Mouse (Mus musculus) gastrocnemius, postnatal 10 days (tissue): ENCODE data around the gene Rpl18a. TPM values are rescaled to one million over a fixed set of nuclear protein-coding genes. Genes with fewer than 3 reads are reported as not detected.

Source experiments
- DNase-seq: peaks from one replicate; pipeline ENCODE4 v3.0.0; 2021; ENCODE audit warnings: mixed read lengths
- long read RNA-seq, 2 experiments: library from polyadenylated mRNA; stranded (forward); transcript quantifications; one replicate each; pipeline ENCODE4 v2.0.0; 2021
- total RNA-seq, 2 experiments: library from RNA; stranded (reverse); gene quantifications; 2 replicates each; pipeline ENCODE4 v1.2.3; 2021

Rpl18a gene
- total RNA-seq, result 1,000 to 10,000 TPM; 1,533 to 1,604 TPM
- long read RNA-seq, experiment 1, transcript Rpl18a-201 (5 exons, 1,260 nt), result major isoform, 289 of 1,046 reads
- long read RNA-seq, experiment 1, partial matches to known transcripts, result 756 of 1,046 reads
- long read RNA-seq, experiment 1, other reads (novel, unspliced or antisense), result 0 of 1,046 reads
- long read RNA-seq, experiment 2, transcript Rpl18a-201 (5 exons, 1,260 nt), result major isoform, 226 of 869 reads
- long read RNA-seq, experiment 2, partial matches to known transcripts, result 641 of 869 reads
- long read RNA-seq, experiment 2, other reads (novel, unspliced or antisense), result 1 of 869 reads

DNA sequence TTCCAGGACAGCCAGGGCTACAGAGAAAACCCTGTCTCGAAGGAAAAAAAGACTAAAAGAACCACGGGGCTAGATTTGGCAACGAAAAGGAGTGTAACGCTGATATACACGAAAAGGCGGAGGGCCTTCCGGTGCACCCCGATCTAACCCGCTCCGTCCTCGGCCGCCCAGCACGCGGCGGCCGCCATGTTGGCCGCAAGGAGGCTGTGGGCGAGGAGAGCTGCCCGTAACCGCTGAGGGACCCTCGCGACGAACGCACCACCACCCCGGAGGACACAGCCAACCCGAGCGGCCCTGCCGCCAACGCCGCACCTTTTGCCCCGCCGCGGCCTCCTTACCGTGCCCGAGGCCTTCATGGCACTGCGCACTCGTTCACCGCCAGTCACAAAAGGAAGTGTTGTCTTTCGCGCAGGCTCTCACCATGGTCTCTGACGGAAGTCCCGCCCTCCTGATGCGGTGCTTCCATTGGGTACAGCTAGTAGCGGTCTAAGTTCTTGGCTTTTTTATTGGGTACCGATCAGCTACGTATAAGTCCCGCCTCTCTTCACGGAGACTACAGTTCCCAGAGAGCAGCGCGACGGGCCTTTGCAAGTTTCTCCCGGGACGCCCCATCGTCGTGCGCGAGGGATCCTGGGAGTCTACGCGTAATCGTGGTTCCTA lies at the start of gene Rpl18a:
Gene Rpl18a, minus strand, starts transcription at position 392 of the 660 bp plus-strand sequence.
- DNase-seq, result peak; percentile 85

DNA sequence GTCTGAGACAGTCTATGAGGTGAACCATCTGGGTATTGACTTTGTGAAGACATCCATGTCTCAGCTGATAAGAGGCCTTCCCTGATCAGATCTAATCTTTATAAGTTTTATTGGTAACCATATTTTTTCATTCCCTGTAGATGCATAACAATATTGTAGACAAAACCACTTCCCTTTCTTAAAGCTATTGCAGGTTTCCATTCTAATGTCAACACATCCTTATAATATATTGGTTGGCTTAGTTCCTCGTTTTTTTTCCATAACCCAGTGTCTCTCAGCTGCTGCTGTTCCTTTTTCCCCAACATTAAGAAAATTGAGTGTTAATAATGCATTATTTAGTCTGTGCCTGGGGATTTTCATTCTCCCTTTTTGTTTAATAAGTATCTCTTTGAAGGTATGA lies 46.0 kb upstream of the Rpl18a start:
- DNase-seq, result no peak

DNA sequence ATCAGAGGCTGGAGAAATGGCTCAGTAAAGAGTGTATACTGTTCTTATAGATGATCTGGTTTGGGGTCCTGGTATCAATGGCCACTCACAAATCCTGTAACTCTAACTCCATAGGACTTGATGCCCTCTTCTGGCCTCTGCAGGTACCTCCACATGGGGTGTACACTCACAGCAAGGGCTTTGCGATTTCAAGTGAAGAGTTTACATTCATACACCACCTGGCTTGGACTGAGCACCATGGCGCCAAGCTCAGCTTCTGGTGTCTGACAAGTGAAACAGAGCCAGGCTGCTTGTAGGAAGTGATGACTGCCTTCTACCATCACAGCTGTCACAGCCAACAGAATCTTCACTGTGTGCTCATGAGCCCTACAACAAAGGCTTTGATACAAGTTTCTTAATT lies 44.3 kb upstream of the Rpl18a start:
- DNase-seq, result peak; percentile 2

DNA sequence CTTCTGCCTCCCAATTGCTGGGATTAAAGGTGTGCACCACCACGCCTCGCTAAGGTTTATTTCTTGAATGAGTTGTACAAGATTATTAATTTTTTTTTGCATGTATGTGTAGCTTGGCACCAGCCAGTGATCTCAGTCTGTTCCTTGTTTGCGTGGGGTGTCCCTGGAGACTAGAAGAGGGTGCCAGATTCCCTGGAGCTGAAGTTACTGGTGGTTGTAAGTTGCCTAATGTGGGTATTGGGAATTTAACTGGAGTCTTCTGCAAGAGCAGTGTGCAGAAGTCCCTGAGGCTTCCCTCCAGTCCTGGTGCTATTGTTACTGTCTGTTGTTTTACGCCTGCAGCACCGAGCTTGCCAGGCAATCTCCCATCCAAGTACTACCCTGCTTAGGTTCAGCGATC lies 40.0 kb upstream of the Rpl18a start:
- peak; percentile 1 for DNase-seq

DNA sequence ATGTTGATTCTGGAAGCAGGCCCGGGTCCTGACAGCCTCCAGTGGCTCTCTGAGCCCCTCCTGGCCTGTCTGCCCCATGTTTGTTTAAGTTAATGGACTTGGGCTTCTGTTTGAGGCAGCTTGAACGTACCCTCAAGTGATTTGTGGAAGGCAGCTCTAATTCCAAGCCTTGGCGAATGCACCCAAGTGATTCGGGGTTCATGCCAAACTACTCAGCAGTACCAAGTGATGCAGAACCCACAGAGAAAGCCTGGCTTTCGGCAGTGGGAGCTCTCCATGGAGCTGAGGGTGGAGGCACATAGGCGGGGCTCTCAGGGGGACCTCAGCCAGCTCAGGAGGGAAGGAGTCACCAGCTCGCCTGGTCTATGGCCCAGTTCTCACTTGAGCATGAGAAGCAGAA lies 37.6 kb upstream of the Rpl18a start:
- DNase-seq, result no peak

DNA sequence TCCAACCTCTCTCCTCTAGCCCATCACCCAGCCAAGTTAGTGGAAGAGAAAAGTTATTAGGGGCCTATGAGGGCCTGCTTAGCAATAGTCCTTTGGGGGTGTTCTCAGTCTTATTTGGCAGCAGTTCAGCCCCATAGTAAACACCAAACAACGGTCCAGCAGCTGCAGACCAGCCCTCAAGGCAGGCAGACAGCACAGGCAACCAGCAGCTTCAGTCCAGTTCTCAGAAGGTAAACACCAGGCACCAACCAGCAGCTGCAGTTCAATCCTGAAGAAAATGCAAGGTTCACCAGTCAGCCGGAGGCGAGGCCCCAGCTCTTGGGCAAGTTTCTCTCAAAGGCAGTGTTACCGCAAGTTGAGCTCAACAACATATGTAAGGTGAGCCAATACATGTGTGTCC lies 35.8 kb upstream of the Rpl18a start:
- DNase-seq, result no peak

DNA sequence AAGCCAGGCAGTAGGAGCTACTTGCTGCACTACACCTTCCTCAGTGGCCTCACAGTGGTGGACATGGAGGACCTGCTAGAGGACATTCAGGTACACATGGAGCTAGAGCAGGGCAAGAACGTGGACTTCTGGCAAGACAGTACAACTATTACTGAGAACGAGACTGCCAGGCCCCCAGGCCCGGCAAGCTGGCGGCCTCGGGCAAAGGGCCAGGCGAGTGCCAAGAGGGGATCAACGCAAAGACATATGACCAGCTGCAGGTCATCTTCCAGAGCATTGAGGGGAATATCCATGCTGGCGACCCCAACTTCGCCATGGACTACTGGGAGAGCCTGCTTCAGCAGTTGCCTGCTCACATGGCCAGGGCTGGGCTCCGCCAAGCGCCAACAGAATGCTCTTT lies 34.5 kb upstream of the Rpl18a start:
- peak; percentile 17 for DNase-seq

DNA sequence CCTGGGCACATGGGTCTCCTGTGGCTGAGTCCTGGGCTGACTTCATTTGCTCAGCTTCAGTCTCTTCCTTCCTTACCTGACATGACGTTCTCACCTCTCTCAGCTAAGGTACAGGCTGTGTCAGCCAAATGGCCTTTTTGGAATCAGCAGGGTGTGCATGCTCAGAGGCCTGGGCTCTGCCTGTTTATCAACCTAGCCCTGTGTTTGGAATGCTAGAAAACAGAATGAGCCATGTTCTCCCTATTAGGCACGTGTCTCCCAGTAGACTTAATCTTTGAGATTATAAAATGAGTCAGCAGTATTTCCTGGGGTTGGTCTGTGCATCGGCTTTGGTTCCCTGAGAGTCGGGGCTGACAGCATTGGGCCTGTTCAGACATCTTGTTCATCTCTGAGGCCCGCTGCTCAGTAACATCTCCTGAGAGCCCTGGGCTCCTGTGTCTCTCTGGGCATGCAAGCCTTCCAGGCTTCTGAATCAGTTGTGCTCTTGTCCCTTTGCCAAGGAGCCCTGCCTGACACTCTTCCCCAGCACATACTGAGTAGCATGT lies 31.6 kb upstream of the Rpl18a start:
- no peak for DNase-seq

DNA sequence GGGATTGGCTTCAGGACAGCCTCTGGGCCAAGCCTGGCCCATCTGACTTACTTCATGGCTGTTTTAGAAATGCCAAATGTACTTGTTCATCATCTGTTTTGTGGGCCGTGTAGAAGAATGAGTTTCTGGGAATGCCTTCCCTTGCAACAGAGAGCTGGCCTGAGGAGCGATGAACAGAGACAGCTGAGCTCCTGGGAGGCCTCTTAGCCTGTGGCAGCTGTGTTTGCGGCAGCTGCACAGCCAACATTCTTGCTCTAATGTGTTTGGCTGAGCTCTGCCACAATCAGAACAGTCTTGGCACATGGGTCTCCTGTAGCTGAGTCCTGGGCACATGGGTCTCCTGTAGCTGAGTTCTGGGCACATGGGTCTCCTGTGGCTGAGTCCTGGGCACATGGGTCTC lies 30.9 kb upstream of the Rpl18a start:
- DNase-seq, result no peak

DNA sequence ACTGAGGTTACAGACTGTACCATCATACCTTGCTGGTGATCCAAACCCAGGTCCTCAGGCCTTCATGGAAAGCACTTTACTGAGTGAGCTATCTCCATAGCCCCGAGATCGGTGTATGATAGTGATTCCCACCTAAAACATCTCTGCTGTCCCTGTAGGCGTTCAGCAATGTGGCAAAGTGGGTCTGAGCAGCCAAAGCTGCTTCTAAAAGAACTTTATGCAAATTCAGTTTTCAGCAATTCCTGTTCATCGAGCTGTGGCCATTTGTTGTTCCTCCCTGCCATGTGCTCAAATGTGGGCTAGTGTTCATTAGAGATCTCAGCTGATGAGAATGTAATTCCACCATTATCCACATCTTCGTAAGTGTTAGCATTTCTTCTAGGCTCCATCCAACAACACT lies 29.2 kb upstream of the Rpl18a start:
- no peak for DNase-seq

DNA sequence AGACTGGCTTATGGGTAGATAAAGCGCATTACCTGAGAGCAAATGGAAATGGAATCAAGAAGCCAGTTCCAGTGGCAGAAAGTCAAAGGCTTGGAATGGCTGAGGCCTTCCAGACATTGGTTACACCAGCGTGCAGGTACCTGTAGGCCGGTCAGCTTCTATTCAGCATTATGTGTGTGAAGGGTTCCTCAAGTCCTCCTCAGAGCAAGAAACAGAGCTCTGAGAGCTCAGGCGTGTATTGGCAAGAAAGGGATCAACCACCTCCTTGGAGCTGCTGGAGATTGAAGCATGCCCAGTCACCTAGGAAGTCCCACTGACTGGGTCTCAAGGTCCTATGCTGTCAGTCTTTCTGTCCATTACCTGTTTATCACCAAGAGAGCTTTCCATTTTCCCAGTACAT lies 28.5 kb upstream of the Rpl18a start:
- DNase-seq, result no peak

DNA sequence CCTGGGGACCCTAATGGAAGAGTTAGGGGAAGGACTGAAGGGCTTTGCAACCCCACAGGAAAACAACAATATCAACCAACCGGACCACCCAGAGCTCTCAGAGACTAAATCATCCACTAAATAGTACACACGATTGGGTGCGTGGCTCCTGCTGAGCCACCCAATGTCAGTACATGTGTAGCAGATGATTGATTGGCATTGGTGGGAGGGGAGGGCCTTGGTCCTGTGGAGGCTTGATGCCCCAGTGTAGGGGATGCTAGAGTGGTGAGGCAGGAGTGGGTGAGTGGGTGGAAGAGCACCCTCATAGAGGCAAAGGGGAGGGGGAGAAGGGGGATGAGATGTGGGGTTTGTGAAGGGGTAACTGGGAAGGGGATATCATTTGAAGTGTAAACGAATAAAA lies 26.9 kb upstream of the Rpl18a start:
- DNase-seq, result no peak

DNA sequence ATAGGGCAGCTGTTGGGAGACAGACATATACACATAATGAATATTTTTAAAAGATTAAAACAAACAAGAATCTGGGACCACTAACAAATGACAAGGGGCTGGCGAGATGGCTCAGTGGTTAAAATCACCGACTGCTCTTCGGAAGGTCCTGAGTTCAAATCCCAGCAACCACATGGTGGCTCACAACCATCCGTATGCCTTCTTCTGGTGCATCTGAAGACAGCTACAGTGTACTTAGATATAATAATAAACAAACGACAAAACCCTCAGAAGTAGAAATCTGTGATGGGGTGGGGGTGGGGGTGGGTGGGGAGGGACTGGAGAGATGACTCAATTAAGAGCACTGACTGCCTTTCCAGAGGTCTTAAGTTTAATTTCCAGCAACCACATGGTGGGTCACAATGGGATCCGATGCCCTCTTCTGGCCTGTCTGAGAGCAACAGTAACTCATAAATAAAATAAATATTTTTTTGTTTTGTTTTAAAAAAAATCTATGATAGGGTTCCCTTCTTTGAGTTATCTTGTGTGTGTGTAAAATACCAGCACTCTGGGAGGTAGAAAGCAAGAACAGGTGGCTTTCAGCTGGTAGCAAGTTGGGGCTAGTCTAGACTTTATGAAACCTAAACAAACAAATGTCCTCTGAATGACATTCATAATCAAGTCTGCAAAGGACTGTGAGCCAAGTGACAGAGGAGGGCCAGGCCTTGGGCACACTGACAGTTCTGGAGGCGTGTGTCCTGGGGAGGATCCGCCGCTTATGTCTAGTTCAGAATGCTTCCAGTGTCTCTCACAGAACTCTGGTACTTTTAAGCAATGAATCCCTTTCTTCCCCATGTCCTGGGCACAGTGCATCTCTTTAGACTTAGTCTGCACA lies 23.1 kb upstream of the Rpl18a start:
- no peak for DNase-seq

DNA sequence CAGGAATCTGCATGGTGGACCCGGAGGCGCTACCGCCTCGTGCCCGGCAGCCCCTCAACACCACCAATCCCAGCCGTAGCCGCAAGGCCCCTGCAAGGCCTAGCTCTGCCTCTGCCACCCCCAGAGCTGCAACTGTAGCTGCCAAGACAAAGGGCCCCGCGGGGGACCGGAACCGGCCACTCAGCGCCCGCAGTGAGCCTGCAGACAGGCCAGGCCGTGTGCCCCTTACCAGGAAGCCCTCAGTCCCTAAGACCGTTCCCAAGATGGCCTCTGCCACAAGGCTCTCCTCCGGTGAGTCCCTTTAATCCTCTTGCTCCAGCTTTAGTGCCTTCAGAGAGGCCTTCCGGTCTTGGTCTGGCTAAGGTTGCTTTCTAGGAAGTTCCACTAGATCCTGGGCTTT lies 17.5 kb upstream of the Rpl18a start:
- no peak for DNase-seq

DNA sequence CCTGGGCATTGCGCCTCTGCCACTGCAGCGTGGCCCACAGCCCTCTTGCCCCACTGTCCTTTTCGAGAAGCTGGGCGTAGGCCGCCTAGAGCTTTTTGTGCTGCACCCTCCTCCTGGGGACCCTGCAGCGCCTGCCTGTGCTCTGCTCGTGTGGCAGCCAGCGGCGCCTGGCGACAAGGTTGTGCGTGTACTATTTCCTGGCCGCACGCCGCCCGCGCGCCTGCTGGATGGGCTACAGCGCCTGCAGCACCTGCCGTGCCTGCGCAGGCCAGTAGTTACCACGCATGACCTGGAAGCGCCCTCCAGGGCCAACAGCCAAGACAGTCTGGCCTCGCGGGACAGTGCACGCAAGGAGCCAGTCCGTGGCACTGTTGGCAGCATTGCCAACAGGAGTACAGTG lies 16.3 kb upstream of the Rpl18a start:
- DNase-seq, result no peak

DNA sequence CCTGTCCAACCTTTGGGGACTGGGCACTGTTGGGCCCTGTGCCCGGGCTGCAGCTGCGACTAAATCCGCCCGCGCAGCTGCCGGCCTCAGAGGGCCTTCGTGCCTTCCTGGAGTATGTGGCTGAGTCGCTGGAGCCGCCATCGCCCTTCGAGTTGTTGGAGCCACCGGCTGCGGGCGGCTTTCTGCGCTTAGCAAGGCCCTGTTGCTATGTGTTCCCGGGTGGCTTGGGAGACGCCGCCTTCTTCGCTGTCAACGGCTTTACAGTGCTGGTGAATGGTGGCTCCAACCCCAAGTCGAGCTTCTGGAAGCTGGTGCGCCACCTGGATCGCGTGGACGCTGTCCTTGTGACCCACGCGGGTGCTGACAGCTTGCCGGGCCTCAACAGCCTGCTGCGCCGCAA lies 15.7 kb upstream of the Rpl18a start:
- DNase-seq, result peak; percentile 46

DNA sequence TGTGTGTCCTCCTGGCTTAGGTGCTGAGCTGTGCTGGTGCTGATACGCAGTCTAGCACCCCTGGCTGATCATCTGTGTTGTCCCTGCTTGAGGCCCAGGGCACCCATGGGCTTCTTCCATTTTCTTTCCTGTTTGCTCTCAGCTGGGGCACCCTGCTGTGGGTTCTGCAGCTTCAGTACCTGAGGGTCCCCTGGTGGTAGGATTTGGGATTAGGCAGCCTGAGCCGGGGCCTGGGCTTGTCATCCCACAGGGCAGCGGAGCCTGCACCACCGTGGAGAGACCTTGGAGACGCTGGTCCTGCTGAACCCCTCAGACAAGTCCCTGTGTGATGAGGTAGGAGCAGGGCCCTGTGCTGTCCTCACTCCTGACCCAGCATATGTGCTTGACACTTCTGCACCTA lies 14.4 kb upstream of the Rpl18a start:
- DNase-seq, result no peak

DNA sequence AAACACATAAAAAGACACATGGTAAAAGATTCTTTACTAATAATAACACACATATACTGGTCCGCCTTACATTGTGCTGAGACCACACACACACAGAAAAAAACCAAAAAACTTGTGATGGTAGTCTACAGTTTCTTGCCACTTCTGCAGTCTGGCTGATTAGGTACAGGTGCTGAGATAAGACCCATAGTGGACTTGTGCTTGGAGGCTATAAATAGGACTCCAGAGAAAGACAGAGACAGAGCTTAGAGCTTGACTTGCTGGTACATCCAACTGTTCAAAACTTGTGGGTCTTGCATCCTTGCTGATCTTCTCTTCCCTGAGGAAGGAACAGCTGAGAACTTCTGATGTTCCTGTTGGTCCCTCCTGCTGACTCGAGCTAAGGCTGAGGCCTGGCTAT lies 10.3 kb upstream of the Rpl18a start:
- DNase-seq, result no peak

DNA sequence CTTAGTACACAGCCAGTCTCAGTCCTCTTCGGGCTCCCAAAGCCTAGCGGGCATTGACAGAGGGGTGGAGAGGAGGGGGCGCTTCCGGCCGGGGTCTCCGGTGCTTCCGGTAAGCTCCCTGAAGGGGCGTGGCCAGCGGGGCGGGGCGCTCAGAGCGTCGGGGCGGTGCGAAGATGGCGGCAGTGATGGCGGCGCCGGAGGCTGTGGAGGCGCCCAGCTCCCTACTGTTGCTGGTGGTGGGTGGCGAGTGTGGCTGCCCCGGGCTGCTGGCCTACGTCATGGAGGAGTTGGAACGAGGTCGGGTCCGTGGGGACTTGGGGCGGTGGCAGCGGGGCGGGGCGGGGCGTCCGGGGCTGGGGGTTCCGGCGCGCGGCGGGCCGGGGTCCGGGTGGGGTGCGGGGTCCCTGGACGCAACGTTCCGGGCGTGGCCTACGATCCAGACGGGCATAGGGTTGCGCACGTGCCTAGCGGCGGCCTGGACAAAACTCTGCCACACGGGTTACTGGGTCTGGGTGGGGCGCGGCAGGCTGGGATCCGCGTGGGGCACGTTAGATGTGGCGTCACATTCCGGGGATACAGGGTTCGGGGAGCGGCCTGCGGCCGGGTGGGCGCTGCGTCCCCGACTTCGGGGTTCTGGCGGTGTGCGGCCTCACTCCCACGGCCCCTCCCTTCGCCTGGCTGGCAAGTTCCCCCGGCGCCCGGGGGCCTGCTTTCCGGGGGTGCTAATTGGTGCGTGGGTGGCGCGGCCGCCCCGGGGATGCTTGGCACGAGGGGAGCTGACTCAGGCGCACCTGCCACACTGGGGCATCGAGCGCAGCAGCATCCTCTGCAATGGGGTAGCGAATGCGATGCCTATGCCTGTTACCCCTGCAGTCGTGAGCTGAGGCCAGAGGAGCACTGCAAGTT lies 8.9 kb upstream of the Rpl18a start, which contains the start of gene Map1s:
Gene Map1s, plus strand, starts transcription at position 102 of the 906 bp plus-strand sequence.
- peak; percentile 77 for DNase-seq

DNA sequence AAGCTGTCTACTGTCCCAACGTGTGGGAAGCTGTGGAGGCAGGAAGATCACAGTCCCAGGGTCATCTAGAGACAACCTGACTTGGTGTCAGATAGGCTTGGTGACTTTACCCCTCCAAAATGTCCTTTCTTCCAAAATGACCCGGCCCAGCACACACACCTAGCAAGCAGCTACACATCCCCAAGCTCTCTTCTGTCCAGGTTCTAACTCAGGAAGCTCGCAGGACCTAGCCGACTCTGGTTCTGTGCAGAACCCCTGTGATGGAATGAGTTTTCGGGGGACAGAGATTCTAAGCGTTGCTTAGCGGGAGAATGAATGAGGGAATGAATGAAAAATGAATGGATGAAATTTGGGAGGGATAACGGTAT lies 8.2 kb upstream of the Rpl18a start:
- no peak for DNase-seq

DNA sequence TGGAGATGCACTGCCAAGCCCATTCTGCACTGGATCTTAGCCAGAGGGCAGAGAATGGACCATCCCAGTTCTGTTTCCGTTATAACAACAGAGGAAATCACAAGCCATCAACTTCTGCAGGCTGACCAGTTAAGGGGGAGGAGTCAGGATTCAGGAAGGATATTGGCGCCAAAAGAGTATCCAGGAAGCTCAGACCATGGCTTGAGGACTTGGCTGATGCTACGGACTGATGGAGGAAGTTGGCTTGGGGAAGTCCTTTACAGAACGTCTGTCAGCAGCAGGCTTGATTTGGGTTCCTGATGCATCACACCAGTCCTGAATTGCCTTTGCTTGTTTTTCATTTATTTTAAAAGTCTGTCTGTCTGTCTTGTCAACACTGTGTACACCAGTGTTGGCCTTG lies 7.3 kb upstream of the Rpl18a start:
- no peak for DNase-seq

DNA sequence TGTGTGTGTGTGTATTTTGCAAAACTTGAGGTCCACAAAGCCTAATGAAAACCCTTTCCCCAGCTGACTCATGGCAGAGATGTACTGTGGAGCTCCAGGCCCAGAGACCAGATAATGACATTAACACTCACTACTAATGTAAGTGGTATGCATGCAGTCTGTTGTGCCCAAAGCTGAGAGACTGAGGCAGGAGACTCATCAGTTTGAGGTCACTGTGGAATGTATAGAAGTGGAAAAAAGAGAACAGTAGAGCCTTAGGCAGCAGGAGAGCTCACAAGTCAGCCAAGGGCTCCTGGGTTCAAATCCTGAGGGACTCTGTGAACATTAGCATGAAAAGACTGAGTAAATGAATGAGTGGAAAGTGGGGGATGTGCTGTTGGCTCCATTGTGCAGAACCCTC lies 6.4 kb upstream of the Rpl18a start:
- no peak for DNase-seq
